Mouse (Mus musculus) heart, embryonic 14.5 days (tissue): ENCODE results near the gene Spock1. TPM values are rescaled to one million over a fixed set of nuclear protein-coding genes. Genes with fewer than 3 reads are reported as not detected.

Experiments used
- ATAC-seq: fragments of 200-750 bp; cut with Nextera tagmentation; 2 replicates; pipeline ENCODE4 v1.8.0; 2017; ENCODE audit warnings: low read depth, moderate TSS enrichment; ENCODE audit not compliant: insufficient number of reproducible peaks, insufficient read depth, low FRiP score
- H3K27ac ChIP-seq, 2 experiments: fragments of 200-500 bp in 1 of 2; fragments of 300-500 bp in 1 of 2; sonication (generic) in 1 of 2; replicated peaks in 1 of 2; 2 replicates each; pipeline ENCODE4 v1.5.1; 2012 to 2014; ENCODE audit warnings: low read depth in 2 of 2, low read length in 2 of 2, control low read depth in 1 of 2, mild to moderate bottlenecking in 1 of 2, mixed read lengths in 1 of 2; ENCODE audit not compliant: control insufficient read depth in 1 of 2, insufficient read depth in 1 of 2
- H3K27me3 ChIP-seq: fragments of 300-500 bp; sonication (generic); 2 replicates; pipeline ENCODE4 v1.6.1; 2014; ENCODE audit warnings: mild to moderate bottlenecking, low read length, control low read depth; ENCODE audit not compliant: control insufficient read depth, insufficient read depth
- H3K36me3 ChIP-seq: fragments of 300-500 bp; sonication (generic); 2 replicates; pipeline ENCODE4 v1.6.1; 2014; ENCODE audit warnings: mild to moderate bottlenecking, control low read depth, low read length, mixed read lengths; ENCODE audit not compliant: control insufficient read depth, insufficient read depth
- H3K4me1 ChIP-seq, 2 experiments: fragments of 200-500 bp in 1 of 2; fragments of 300-500 bp in 1 of 2; sonication (generic) in 1 of 2; 2 replicates each; pipeline ENCODE4 v1.6.1; 2012 to 2014; ENCODE audit warnings: low read length in 2 of 2, control low read depth in 1 of 2, mixed read lengths in 1 of 2; ENCODE audit not compliant: control insufficient read depth in 2 of 2, insufficient read depth in 2 of 2
- H3K4me2 ChIP-seq: fragments of 300-500 bp; sonication (generic); 2 replicates; pipeline ENCODE4 v1.6.1; 2014; ENCODE audit warnings: mild to moderate bottlenecking, low read length
- H3K4me3 ChIP-seq, 2 experiments: fragments of 200-500 bp in 1 of 2; fragments of 300-500 bp in 1 of 2; sonication (generic) in 1 of 2; 2 replicates each; pipeline ENCODE4 v1.5.1; 2012 to 2014; ENCODE audit warnings: low read length in 2 of 2, mild to moderate bottlenecking in 2 of 2, control low read depth in 1 of 2, low read depth in 1 of 2, moderate library complexity in 1 of 2; ENCODE audit not compliant: control insufficient read depth in 1 of 2, insufficient read depth in 1 of 2
- H3K9ac ChIP-seq: fragments of 300-500 bp; sonication (generic); 2 replicates; pipeline ENCODE4 v1.6.1; 2014; ENCODE audit warnings: mild to moderate bottlenecking, low read length
- H3K9me3 ChIP-seq: fragments of 300-500 bp; sonication (generic); 2 replicates; pipeline ENCODE4 v1.6.1; 2016; ENCODE audit warnings: low read length, control low read depth; ENCODE audit not compliant: control insufficient read depth
- WGBS: fragments of 180-500 bp; shearing (Covaris S2); extraction: QIAGEN DNeasy Blood & Tissue Kit; methylation state at CpG from one replicate; pipeline ENCODE4 v1.1.7; 2014; 5-methylcytosine and 5-hydroxymethylcytosine counted together
- polyA plus RNA-seq: library from polyadenylated mRNA; unstranded; fragments of >200 nt; fragmentation: Nextera tagmentation; extraction: Ambion mirVana; gene quantifications from 2 replicates; pipeline ENCODE4 v1.2.1, GENCODE M21; 2014

The Spock1 gene
- 0.59 and 0.70 TPM in 2 replicates for polyA plus RNA-seq

DNA sequence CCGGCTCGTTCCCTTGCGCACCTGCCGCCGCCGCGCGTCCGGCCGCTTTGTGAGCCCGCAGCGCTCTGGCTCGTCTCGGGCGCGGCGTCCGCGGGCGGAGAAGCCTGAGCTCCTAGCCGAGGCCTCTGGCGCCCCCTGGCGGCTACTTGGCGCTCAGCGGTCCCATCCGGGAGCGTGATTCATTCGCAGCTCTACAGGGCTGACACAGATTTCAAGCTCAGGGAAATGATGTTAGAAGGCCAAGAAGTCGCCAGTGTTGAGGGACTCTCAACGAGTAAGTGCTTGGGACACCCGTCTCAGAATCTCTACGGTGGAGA, at the start of gene Spock1:
Gene Spock1 (minus strand): TSS at position 67 of the 317 bp plus-strand sequence.
- Histone ChIP-seq H3K4me2 (peak within 1 kb of the TSS; percentile 69), H3K9me3 (no peaks in the 10 kb centered on the region), H3K4me3 (peak within 1 kb of the TSS; percentile 28 to 41), H3K27me3 (peaks cover 44% of the 10 kb centered on the region), H3K36me3 (no peaks in the 10 kb centered on the region), H3K27ac (no peak within 1 kb of the TSS), H3K9ac (peak within 1 kb of the TSS; percentile 38; the same call in 1 of the 2 replicates), H3K4me1 (peaks cover 6 to 9% of the 10 kb centered on the region in 2 experiments; a peak in 2 of 4 replicates)
- 0 out of 2 replicates have a peak, but pooled peaks have one; percentile 46 for ATAC-seq
- under 1% methylated on average over 32 of the region's 32 CpGs for WGBS

- Histone ChIP-seq H3K9ac (no peak overlapping the region), H3K9me3 (no peaks in the 10 kb centered on the region), H3K27me3 (no peaks in the 10 kb centered on the region), H3K27ac (no peak overlapping the region), H3K4me1 (no peaks in the 10 kb centered on the region), H3K4me3 (no peak overlapping the region), H3K4me2 (no peak overlapping the region), H3K36me3 (no peaks in the 10 kb centered on the region)
- no peak for ATAC-seq
- WGBS: 57% methylated on average over 12 of the region's 12 CpGs
These were observed 42.0 kb upstream of the Spock1 start for GRCm38 (mm10) chr13:57950091-57950490.

DNA sequence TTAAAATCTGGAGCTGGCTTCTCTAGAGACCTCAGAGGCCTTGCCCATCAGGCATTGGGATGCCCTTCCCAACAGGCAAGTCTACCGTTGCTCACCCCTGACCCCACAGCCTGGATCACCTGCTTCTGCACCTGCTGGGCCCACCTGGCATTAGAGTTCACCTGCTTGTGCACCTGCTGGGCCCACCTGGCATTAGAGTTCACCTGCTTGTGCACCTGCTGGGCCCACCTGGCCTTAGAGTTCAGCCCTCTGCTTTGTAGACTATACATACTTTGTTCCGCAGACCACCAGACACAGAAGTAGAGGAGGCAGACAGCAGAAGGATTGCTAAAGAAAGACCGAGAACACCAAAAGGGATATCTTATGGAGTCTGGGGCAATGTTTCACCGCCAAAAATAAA, 41.4 kb upstream of the Spock1 start:
- Histone ChIP-seq H3K27ac (no peak overlapping the region), H3K9me3 (no peaks in the 10 kb centered on the region), H3K4me1 (no peaks in the 10 kb centered on the region), H3K4me3 (no peak overlapping the region), H3K27me3 (no peaks in the 10 kb centered on the region), H3K36me3 (no peaks in the 10 kb centered on the region), H3K4me2 (no peak overlapping the region), H3K9ac (no peak overlapping the region)
- 81% methylated on average over 4 of the region's 4 CpGs for WGBS
- ATAC-seq: no peak

GRCm38 (mm10) chr13:57945197-57945596, 37.1 kb upstream of the Spock1 start:
- Histone ChIP-seq H3K4me2 (no peak overlapping the region), H3K36me3 (no peaks in the 10 kb centered on the region), H3K4me1 (no peaks in the 10 kb centered on the region), H3K9ac (no peak overlapping the region), H3K9me3 (no peaks in the 10 kb centered on the region), H3K4me3 (no peak overlapping the region), H3K27me3 (no peaks in the 10 kb centered on the region), H3K27ac (no peak overlapping the region)
- WGBS: 74% methylated on average over 11 of the region's 11 CpGs
- ATAC-seq: no peak

DNA sequence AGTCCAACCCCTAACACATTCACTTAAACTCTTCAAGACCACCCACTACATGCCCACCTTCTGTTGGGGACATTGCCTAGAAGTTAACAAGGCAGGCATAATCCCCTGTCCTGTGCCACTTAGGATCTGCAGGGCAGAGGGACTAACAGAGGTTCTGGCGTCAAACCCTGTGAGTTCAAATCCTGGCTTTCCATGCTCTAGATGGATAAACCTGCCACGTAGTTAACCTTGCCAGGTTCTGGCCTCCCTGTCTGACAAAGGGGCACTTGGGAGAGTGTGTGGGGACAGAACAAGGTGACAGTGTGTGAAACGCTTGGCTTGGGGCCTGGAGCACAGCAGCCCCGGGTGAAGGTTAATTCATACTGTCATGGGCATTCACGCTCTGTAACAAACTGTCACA, 36.3 kb upstream of the Spock1 start:
- Histone ChIP-seq H3K27me3 (no peaks in the 10 kb centered on the region), H3K4me3 (no peak overlapping the region), H3K27ac (no peak overlapping the region), H3K9me3 (no peaks in the 10 kb centered on the region), H3K36me3 (no peaks in the 10 kb centered on the region), H3K4me1 (no peaks in the 10 kb centered on the region), H3K4me2 (no peak overlapping the region), H3K9ac (no peak overlapping the region)
- WGBS: 76% methylated on average over 5 of the region's 5 CpGs
- ATAC-seq: no peak

- H3K27me3 ChIP-seq: no peaks in the 10 kb centered on the region
- H3K4me3 ChIP-seq: no peak overlapping the region
- H3K9me3 ChIP-seq: no peaks in the 10 kb centered on the region
- no peak for ATAC-seq
- H3K36me3 ChIP-seq: no peaks in the 10 kb centered on the region
- no peak overlapping the region for H3K27ac ChIP-seq
- no peak overlapping the region for H3K4me2 ChIP-seq
- no peak overlapping the region for H3K9ac ChIP-seq
- no peaks in the 10 kb centered on the region for H3K4me1 ChIP-seq
These were observed 35.8 kb upstream of the Spock1 start for GRCm38 (mm10) chr13:57943900-57944299.

DNA sequence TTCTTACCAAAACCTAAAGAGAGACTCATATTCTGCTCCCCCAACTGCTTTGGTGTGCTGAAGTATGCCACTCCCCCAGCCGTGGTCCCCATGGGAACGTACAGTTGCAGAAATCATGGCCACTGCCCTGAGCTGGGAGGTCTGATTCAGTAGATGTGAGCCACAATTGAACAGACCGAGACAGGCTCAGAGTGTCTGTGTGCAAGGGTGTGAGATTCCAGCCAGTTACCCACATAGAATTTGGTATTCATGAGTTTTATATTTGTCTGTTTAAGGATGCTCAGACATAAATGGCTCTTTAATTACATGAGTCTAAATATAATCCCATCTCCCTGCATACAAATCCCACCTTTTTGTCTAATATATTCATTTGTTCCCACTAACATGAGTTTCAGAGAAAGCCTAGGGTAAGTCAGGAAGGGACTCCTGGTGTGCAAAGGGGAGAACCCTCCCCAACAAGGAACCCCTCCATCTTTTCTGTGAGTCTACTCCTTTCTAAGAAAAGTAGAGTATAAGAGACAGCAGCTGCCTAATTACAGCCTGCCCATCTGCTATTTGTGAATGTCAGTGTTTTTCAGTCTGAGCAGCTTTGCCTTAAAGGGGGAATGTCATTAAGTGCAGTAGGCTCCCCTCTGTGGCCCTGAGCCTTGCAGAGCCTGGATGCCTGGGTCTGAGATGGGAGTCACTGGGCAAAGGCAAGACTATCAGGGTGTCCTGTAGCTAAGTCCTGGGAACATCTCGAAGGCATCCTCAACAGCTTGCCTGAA, 29.5 kb upstream of the Spock1 start:
- 66% methylated on average over 4 of the region's 4 CpGs for WGBS
- H3K36me3 ChIP-seq: no peaks in the 10 kb centered on the region
- no peak for ATAC-seq
- H3K27me3 ChIP-seq: no peaks in the 10 kb centered on the region
- H3K4me3 ChIP-seq: no peak overlapping the region
- no peak overlapping the region for H3K9ac ChIP-seq
- H3K4me2 ChIP-seq: no peak overlapping the region
- no peaks in the 10 kb centered on the region for H3K9me3 ChIP-seq
- no peaks in the 10 kb centered on the region for H3K4me1 ChIP-seq
- H3K27ac ChIP-seq: no peak overlapping the region

DNA sequence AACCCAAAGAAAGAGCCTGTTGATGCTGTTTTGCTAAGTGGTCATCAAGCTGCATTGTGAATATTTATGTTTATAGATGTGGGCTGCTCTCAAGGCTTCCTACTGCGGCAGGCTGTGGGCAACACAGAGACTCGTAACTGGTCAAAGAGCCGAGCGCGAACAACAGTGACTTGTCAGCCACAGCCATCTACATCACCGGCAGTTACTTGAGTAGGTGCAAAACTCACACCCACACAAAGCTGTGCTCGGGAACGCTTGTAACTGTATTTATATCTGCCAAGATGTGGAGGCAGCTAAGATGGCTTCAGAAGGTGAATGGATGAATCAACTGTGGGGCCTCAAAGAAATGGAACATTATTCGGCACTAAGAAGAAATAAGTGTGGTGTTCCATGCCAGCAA, 23.9 kb upstream of the Spock1 start:
- ATAC-seq: no peak

More for the DNA sequence above, 23.9 kb upstream of the Spock1 start:
- Histone ChIP-seq H3K9me3 (no peaks in the 10 kb centered on the region), H3K36me3 (no peaks in the 10 kb centered on the region), H3K4me3 (no peak overlapping the region), H3K27ac (no peak overlapping the region), H3K9ac (no peak overlapping the region), H3K4me2 (no peak overlapping the region), H3K4me1 (no peaks in the 10 kb centered on the region), H3K27me3 (no peaks in the 10 kb centered on the region)
- WGBS: 81% methylated on average over 9 of the region's 9 CpGs
